Mouse (Mus musculus) left cerebral cortex, adult 8-10 months (tissue): Measurements from ENCODE around the gene 4933415A04Rik. TPM values are rescaled to one million over a fixed set of nuclear protein-coding genes. Genes with fewer than 3 reads are reported as not detected.

ENCODE experiments used
- DNase-seq, 2 experiments: peaks; one replicate each; pipeline ENCODE4 v3.0.0; 2022; ENCODE audit warnings: low spot score in 2 of 2
- total RNA-seq, 4 experiments: library from RNA; stranded (reverse); gene quantifications; 2 replicates each; pipeline ENCODE4 v1.2.4; 2022

The 4933415A04Rik gene
- total RNA-seq, 4 experiments from 2014 or later = 0.53 to 1.1 (median 0.86) TPM

DNA sequence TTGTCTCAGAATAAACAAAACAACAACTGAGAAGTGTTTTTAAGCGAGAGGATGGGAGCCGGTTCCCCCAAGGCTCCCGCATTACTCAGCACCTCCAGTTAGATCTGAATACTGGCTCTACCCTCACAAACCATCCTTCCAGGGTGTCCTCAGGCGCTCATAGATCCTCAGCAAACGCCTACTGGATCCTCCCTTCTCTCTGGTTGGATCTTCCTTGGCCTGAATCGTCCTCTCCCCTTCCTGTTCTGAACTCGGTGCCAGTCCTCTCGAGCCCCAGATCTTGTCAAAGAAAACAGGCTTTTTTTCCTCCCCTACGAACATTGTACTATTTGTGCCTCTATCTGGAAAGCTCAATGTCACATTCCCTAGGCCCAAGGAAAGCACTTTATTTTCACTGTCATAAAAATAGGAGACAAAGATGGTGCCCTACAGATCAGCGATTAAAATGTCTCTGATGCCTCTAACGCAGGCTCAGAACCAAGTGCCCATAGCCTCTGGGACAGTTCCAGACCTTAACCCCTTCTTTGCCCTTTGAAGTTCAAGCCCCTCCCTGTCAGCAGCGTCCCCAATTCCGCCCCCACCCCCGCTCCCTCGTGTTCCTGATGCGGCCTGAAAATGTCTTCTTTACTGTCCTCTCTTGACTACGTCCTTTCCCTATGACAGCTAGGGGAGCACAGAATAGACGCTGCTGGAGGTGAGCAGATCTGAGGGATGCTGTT is 40.2 kb downstream of the 4933415A04Rik start:
- peak in 1 of 2 experiments; percentile 26 for DNase-seq

DNA sequence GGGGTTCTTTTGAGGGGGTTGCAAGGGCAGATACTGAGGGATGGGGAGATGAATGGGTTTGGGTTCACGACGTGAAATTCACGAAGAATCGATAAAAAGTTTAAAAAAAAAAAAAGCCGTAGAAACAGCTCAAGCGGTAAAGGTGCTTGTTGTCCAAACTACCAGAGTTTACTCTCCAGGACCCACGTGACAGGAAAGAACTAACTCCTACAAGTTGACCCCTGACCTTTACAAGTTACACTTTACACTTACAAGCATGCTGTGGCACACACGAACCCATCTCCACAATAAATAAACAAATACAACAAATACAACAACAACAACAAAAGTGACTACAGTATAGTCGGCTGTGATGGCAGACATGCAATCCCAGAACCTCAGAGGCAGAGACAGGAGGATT is 44.8 kb downstream of the 4933415A04Rik start:
- no peak for DNase-seq

DNA sequence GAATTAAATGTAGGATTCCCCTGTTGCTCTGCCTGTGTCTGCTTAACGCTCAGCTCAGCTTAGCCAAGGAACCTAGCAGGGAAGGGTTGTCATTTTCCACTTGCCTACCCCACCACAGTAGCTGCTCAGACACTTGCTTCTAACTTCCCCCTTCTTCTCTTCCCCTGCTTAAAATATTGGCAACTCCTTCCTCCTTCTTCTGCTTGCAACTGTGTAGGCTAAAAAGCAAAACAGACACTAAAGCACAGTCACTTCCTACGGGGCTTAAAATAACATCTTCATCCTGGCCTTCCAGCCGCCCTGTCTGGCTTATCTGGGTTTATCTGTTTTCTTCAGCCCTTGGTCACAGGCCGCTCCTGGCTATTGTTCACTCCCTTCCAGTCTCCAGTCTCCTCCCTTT is 45.7 kb downstream of the 4933415A04Rik start:
- peak in 1 of 2 experiments; percentile 23 for DNase-seq

DNA sequence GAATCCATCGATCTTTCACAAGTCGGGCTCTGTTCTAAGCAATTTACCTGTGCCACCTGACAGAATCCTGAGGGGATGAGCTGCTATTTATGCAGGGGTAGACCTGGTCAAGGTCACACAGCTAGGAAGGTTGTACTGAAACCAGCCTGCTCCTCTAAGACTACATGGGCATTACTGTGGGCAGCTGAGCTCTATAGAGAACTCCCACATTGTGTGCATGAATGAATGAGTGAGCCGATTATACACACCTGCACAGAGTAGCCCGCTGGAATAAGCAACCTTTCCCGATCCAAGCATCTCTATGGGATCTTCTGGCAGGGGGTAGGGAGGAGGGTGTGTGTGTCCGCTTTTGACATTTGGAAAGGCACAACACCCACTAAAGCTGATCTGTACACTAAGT is 46.3 kb downstream of the 4933415A04Rik start:
- no peak for DNase-seq

DNA sequence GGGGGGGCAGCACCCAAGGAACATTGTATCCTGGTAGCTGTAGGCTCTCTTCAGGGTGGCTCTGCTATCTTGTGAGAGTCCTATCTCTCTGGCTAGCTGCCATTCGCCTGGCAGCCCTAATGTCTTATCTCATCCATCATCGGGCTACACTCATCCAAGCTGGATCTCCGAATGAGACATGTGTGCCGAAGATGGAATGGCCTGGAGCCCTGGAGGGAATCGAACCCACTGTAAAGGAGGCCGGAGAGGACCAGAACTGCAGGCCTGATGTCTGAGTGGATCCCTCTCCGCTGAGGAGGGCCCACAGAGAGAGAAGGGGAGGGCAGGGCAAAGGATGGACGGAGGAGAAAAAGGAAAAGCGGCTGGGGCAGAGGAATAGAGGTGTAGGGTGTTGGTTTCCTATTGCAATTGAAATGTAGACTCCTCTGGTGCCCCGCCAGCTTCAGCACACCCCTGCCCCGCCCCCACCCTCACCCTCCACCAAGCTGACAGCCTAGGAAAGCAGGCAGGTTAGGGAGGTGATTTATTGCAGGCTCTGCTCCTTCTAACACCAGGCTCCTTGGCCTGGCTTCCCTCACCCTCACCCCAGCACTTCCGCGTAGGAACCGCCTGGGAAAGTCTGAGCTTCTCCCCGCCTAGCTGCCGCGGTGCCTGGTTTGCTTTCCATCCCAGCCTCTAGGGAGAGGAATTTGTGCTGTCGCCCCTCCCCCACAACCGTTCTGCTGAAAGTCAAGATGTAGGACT is 47.0 kb downstream of the 4933415A04Rik start:
- peak in 1 of 2 experiments; percentile 45 for DNase-seq

DNA sequence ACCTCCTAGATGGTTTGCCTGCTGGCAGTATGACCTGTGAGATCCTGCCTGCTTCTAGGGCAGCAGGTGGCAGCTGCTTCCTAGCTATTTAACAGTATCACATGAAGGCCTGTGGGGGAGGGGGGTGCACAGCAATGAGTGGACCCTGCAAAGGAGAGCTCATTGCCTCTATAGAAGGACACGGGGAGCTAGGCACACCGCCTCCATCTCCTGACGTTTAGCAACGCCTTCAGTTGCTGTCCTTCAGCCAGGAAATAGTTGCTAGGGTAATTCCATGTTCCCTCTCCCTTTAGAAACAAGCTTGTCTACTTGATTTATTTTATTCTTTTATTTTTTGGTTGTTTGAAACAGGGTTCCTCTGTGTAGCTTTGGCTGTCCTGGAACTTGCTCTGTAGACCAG is 49.9 kb downstream of the 4933415A04Rik start:
- peak in 1 of 2 experiments; percentile 25 for DNase-seq

DNA sequence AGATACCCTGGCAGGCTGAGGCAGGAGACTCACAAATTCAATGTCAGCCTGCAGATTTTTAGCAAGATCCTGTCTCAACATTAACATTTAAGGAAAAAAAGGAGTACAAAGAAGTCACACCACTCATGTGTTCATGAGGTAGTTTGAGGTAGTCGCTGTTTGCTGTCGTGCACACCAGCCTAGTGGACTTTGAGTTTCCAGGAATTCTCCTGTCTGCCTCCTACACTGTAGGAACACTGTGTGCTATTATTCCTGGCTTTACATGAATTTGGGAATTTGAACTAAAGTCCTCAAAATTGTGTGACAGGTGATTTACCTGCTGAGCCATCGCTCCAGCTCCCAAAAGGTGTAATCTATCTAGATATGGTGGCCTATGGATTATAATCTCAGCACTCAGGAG is 51.6 kb downstream of the 4933415A04Rik start:
- DNase-seq = no peak

Other genes with a start within 250 kb of the 4933415A04Rik start
- 10 to 100 TPM; 27.6 to 31.7 (median 29.8) TPM for gene Pttg1, start 160.8 kb upstream of the 4933415A04Rik start, total RNA-seq
- gene Slu7, start 153.3 kb upstream of the 4933415A04Rik start, total RNA-seq = 10 to 100 TPM; 52.6 to 58.3 (median 55.7) TPM
- gene C1qtnf2, start 112.8 kb upstream of the 4933415A04Rik start, total RNA-seq = 1 to 10 TPM; 1.7 to 3.7 (median 2.1) TPM
- gene Ccnjl, start 58.3 kb upstream of the 4933415A04Rik start, total RNA-seq = 1 to 10 TPM; 2.8 to 4.0 (median 3.2) TPM
- gene Fabp6, start 14.5 kb downstream of the 4933415A04Rik start, total RNA-seq = not detected
- 10 to 100 TPM; 58.3 to 63.5 (median 62.4) TPM for gene Pwwp2a, start 95.0 kb downstream of the 4933415A04Rik start, total RNA-seq
- 10 to 100 TPM; 57.2 to 71.1 (median 66.3) TPM for gene Ttc1, start 161.0 kb downstream of the 4933415A04Rik start, total RNA-seq